30 mouse cellular contexts compared by ENCODE assay signal in the genomic region with DNA sequence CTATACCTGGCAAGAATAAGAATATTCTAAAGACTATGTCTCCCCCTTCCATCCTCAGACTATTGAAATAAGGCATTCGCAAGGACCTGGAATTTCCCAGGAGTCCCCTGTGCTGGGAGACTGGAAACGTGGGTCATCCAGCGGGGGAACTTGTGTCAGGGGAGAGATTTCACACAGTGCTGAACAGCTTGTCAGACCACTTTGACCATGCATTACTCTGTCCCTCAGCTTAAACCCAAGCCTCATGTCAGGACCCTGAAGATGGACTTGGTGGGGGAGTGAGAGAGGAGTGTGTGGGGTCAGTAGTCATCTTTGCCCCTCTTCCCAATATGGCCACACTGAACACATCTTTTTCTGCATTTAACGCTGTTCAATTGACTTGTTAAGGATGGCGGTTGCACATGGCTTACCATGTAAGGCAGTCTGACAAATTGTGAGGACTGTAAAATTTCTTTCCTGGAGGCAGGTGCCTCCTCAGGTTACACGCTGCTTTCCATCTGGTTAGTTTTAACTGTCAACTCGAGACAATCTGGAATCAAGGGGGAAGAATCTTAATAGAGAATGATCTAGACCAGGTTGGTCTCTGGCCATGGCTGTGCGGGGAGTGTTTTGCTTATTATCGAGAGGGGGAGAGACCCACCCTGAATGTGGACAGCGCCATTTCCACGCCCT. TPM values are rescaled to one million over a fixed set of nuclear protein-coding genes. Genes with fewer than 3 reads are reported as not detected.
DNase-seq lines count a peak whose midpoint lies in the region; ATAC-seq and TF ChIP-seq lines count a peak whose summit lies in the region.
"Had no signal": no experiment of that assay in that cellular context is flagged by ENCODE, and none has a peak within 500 bp of the region (broad histone marks: within the 10 kb centered on the region; RNA-seq: fewer than 3 reads in every experiment).

No protein-coding gene starts in this region.

- no peak overlapping the region for H3K4me3 ChIP-seq in kidney, embryonic 15.5 days (replicated peaks)
- H3K4me3 ChIP-seq in brown adipose tissue, adult 24 weeks (ENCODE audit: insufficient read depth, low read depth, low read length) = no peak overlapping the region
- no peak overlapping the region for H3K4me3 ChIP-seq in embryonic facial prominence, embryonic 10.5 days
- no peak overlapping the region for H3K4me3 ChIP-seq in limb, embryonic 14.5 days (replicated peaks; ENCODE audit: low read length)
- H3K4me3 ChIP-seq in heart, embryonic 10.5 days = no peak overlapping the region
- H3K4me3 ChIP-seq: embryonic facial prominence, embryonic 13.5 days; erythroblast, embryonic 14.5 days; heart, embryonic 12.5 days; hindbrain, embryonic 13.5 days; left cerebral cortex, adult 2 months; lung, embryonic 15.5 days; midbrain, embryonic 12.5 days; myocyte; neural tube, embryonic 12.5 days had no signal

- H3K9ac ChIP-seq in kidney, embryonic 15.5 days = no peak overlapping the region
- H3K9ac ChIP-seq in limb, embryonic 14.5 days (ENCODE audit: low read depth, low read length, severe bottlenecking) = no peak overlapping the region
- H3K9ac ChIP-seq: embryonic facial prominence, embryonic 13.5 days; heart, embryonic 12.5 days; hindbrain, embryonic 13.5 days; liver, embryonic 14.5 days; lung, embryonic 15.5 days; midbrain, embryonic 12.5 days; neural tube, embryonic 12.5 days had no signal

- peak overlapping the region; percentile 37; the same call in 1 of the 2 replicates for H3K27ac ChIP-seq in kidney, embryonic 15.5 days
- peak overlapping the region; percentile 95 for H3K27ac ChIP-seq in brown adipose tissue, adult 24 weeks (replicated peaks; ENCODE audit: low read depth, low read length)
- H3K27ac ChIP-seq in embryonic facial prominence, embryonic 10.5 days (replicated peaks) = no peak overlapping the region
- H3K27ac ChIP-seq in limb, embryonic 14.5 days (replicated peaks; ENCODE audit: low read depth, low read length) = no peak overlapping the region
- no peak overlapping the region for H3K27ac ChIP-seq in heart, embryonic 10.5 days
- H3K27ac ChIP-seq: embryonic facial prominence, embryonic 13.5 days; hindbrain, embryonic 13.5 days; left cerebral cortex, adult 2 months; liver, embryonic 14.5 days; lung, embryonic 15.5 days; midbrain, embryonic 12.5 days; neural tube, embryonic 12.5 days had no signal

- ATAC-seq in kidney, embryonic 15.5 days (replicated peaks; ENCODE audit: low FRiP score) = peak; percentile 80
- peak; percentile 50 for ATAC-seq in limb, embryonic 14.5 days (ENCODE audit: low FRiP score, low read depth)
- ATAC-seq: forebrain, embryonic 16.5 days; intestine, embryonic 16.5 days had no signal

- H3K4me2 ChIP-seq in kidney, embryonic 15.5 days = no peak overlapping the region
- H3K4me2 ChIP-seq in limb, embryonic 14.5 days (replicated peaks; ENCODE audit: low read depth, low read length, severe bottlenecking) = no peak overlapping the region
- H3K4me2 ChIP-seq: embryonic facial prominence, embryonic 13.5 days; heart, embryonic 12.5 days; hindbrain, embryonic 13.5 days; lung, embryonic 15.5 days; midbrain, embryonic 12.5 days; neural tube, embryonic 12.5 days had no signal

- no peak for DNase-seq in kidney, postnatal 36 days
- peak; percentile 26 for DNase-seq in embryonic facial prominence, embryonic 10.5 days (ENCODE audit: low spot score)
- no peak for DNase-seq in limb, embryonic 14.5 days (ENCODE audit: low spot score)
- DNase-seq in spleen, postnatal 36 days (ENCODE audit: low spot score in 2 of 2) = no peak
- no peak for DNase-seq in heart, embryonic 10.5 days (ENCODE audit: low spot score)
- DNase-seq: adrenal gland, postnatal 36 days; B cell, adult 2 months; cerebellum, adult 2 months; cerebellum, postnatal 14 days; gastrocnemius, postnatal 10 days; heart, postnatal 4 days; kidney, adult 9 months; liver; right cerebral cortex, adult 18-20 months; spleen, adult 18-20 months; thymus, postnatal 25 days had no signal

- peaks cover 18% of the 10 kb centered on the region for H3K4me1 ChIP-seq in kidney, embryonic 15.5 days
- no peaks in the 10 kb centered on the region for H3K4me1 ChIP-seq in brown adipose tissue, adult 24 weeks (ENCODE audit: control insufficient read depth, insufficient read depth, insufficient read length, low read length)
- peaks cover 18% of the 10 kb centered on the region for H3K4me1 ChIP-seq in embryonic facial prominence, embryonic 10.5 days
- H3K4me1 ChIP-seq in limb, embryonic 14.5 days (ENCODE audit: control insufficient read depth, insufficient read depth, low read length) = peaks cover 3% of the 10 kb centered on the region; the same call in 1 of the 2 replicates
- H3K4me1 ChIP-seq in heart, embryonic 10.5 days = peaks cover 9% of the 10 kb centered on the region; the same call in 1 of the 2 replicates
- H3K4me1 ChIP-seq: embryonic facial prominence, embryonic 13.5 days; hindbrain, embryonic 13.5 days; lung, embryonic 15.5 days; midbrain, embryonic 12.5 days; neural tube, embryonic 12.5 days had no signal

- H3K9me3 ChIP-seq in kidney, embryonic 15.5 days (replicated peaks) = no peaks in the 10 kb centered on the region
- H3K9me3 ChIP-seq in embryonic facial prominence, embryonic 10.5 days = no peaks in the 10 kb centered on the region
- no peaks in the 10 kb centered on the region for H3K9me3 ChIP-seq in limb, embryonic 14.5 days (ENCODE audit: control insufficient read depth, low read length)
- no peaks in the 10 kb centered on the region for H3K9me3 ChIP-seq in heart, embryonic 10.5 days
- H3K9me3 ChIP-seq: embryonic facial prominence, embryonic 13.5 days; heart, embryonic 12.5 days; hindbrain, embryonic 13.5 days; lung, embryonic 15.5 days; midbrain, embryonic 12.5 days; neural tube, embryonic 12.5 days had no signal

- WGBS in kidney, embryonic 15.5 days = 46% methylated on average over 11 of the region's 11 CpGs
- 70% methylated on average over 11 of the region's 11 CpGs for WGBS in embryonic facial prominence, embryonic 10.5 days
- WGBS in limb, embryonic 14.5 days = 46% methylated on average over 11 of the region's 11 CpGs
- WGBS in heart, embryonic 10.5 days = 71% methylated on average over 11 of the region's 11 CpGs

- TF ChIP-seq POLR2A in limb, embryonic 14.5 days (IDR thresholded peaks at IDR 0.05; ENCODE audit: borderline replicate concordance, extremely low read depth, insufficient read depth, insufficient read length) = no peak

- no peaks in the 10 kb centered on the region for H3K27me3 ChIP-seq in kidney, embryonic 15.5 days
- H3K27me3 ChIP-seq in embryonic facial prominence, embryonic 10.5 days (replicated peaks; ENCODE audit: low read depth, poor library complexity, severe bottlenecking) = no peaks in the 10 kb centered on the region
- no peaks in the 10 kb centered on the region for H3K27me3 ChIP-seq in limb, embryonic 14.5 days (ENCODE audit: control insufficient read depth, insufficient read depth, low read length)
- H3K27me3 ChIP-seq in heart, embryonic 10.5 days (ENCODE audit: insufficient read depth, poor library complexity, severe bottlenecking) = no peaks in the 10 kb centered on the region
- H3K27me3 ChIP-seq: embryonic facial prominence, embryonic 13.5 days; heart, embryonic 12.5 days; hindbrain, embryonic 13.5 days; lung, embryonic 15.5 days; midbrain, embryonic 12.5 days; neural tube, embryonic 12.5 days had no signal

- no peaks in the 10 kb centered on the region for H3K36me3 ChIP-seq in kidney, embryonic 15.5 days
- no peaks in the 10 kb centered on the region for H3K36me3 ChIP-seq in embryonic facial prominence, embryonic 10.5 days (replicated peaks)
- no peaks in the 10 kb centered on the region for H3K36me3 ChIP-seq in limb, embryonic 14.5 days (ENCODE audit: control insufficient read depth, insufficient read depth, low read length)
- no peaks in the 10 kb centered on the region for H3K36me3 ChIP-seq in heart, embryonic 10.5 days
- H3K36me3 ChIP-seq: embryonic facial prominence, embryonic 13.5 days; heart, embryonic 12.5 days; hindbrain, embryonic 13.5 days; lung, embryonic 15.5 days; midbrain, embryonic 12.5 days; neural tube, embryonic 12.5 days had no signal

RNA-seq across cellular contexts. Expression of a gene that starts 56.2 kb away (rescaled TPM):
- polyA plus RNA-seq in kidney, embryonic 15.5 days (2015; fragmentation: Nextera tagmentation; extraction: Ambion mirVana) = 6.7 and 8.7 TPM in 2 replicates
- polyA plus RNA-seq in brown adipose tissue, adult 24 weeks (2012; ENCODE audit: insufficient read depth, insufficient read length, missing spikeins) = 37.1 and 40.7 TPM in 2 replicates
- 8.9 and 11.3 TPM in 2 replicates for polyA plus RNA-seq in embryonic facial prominence, embryonic 10.5 days (2016; fragmentation: Nextera tagmentation; extraction: Ambion mirVana)
- 4.0 and 4.1 TPM in 2 replicates for polyA plus RNA-seq in limb, embryonic 14.5 days (2012; rRNA removed)
- 4.1 and 6.1 TPM in 2 replicates for polyA plus RNA-seq in limb, embryonic 14.5 days (2014; fragmentation: Nextera tagmentation; extraction: Ambion mirVana)
- polyA plus RNA-seq in heart, embryonic 10.5 days (2016; fragmentation: Nextera tagmentation; extraction: Ambion mirVana) = 8.9 and 11.5 TPM in 2 replicates

Comparison
In these comparisons a context has a peak if more than half of its experiments do, and no peak if none do; other contexts are left out.
1. H3K27ac ChIP-seq: peak in kidney, embryonic 15.5 days (single experiment) and brown adipose tissue, adult 24 weeks (single experiment); none in embryonic facial prominence, embryonic 10.5 days (single experiment), limb, embryonic 14.5 days (single experiment) and heart, embryonic 10.5 days (single experiment).